Comparison of ENCODE assay signal across 9 mouse cellular contexts in the genomic region with DNA sequence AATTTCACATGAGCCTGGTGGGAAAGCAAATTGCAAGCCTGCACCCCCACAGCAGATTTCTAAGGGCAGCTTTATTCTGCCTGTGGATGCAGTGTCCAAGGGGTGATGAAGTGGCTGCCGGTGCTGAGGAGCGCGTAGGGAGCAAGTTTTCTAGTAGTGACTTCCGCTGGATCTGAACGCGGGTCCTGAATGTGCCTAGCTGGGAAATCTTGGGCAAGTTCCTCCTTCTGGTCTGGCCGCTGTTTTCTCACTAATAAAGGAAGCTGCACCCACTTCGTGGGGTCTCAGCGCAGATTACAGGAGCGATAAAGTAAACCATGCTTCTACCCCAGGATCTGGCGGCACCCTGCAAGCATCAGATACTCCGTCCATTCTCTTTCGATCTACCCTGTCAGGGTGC. TPM values are rescaled to one million over a fixed set of nuclear protein-coding genes. Genes with fewer than 3 reads are reported as not detected.
A peak's percentile ranks its signal among the peaks of the same experiment; 100 is the strongest.
DNase-seq lines count a peak whose midpoint lies in the region; ATAC-seq and TF ChIP-seq lines count a peak whose summit lies in the region.
"Had no signal": no experiment of that assay in that cellular context is flagged by ENCODE, and none has a peak within 500 bp of the region (broad histone marks: within the 10 kb centered on the region; RNA-seq: fewer than 3 reads in every experiment).

No protein-coding gene starts in this region.

- peaks cover 8% of the 10 kb centered on the region; the same call in 1 of the 2 replicates for H3K27me3 ChIP-seq in heart, embryonic 15.5 days
- no peaks in the 10 kb centered on the region for H3K27me3 ChIP-seq in heart, adult 2 months (ENCODE audit: control insufficient read depth, insufficient read depth, low read length)
- H3K27me3 ChIP-seq in embryonic facial prominence, embryonic 11.5 days (ENCODE audit: control insufficient read depth, insufficient read depth, low read length) = no peaks in the 10 kb centered on the region
- no peaks in the 10 kb centered on the region for H3K27me3 ChIP-seq in intestine, embryonic 14.5 days (replicated peaks; ENCODE audit: control insufficient read depth, insufficient read depth, low read length)
- no peaks in the 10 kb centered on the region for H3K27me3 ChIP-seq in midbrain, embryonic 14.5 days (ENCODE audit: control insufficient read depth, insufficient read depth, low read length)

- TF ChIP-seq POLR2A in heart, adult 2 months (IDR thresholded peaks at IDR 0.05; ENCODE audit: insufficient read depth, low read depth, low read length) = no peak

- DNase-seq in heart, adult 2 months = no peak
- DNase-seq in embryonic facial prominence, embryonic 11.5 days (ENCODE audit: low spot score) = no peak
- DNase-seq in intestine, embryonic 14.5 days (ENCODE audit: low spot score) = no peak
- DNase-seq in midbrain, embryonic 14.5 days = no peak
- no peak for DNase-seq in frontal cortex, postnatal 25 days (ENCODE audit: low spot score in 2 of 2)
- no peak for DNase-seq in left cerebral cortex, postnatal 10 days (ENCODE audit: extremely low spot score in 1 of 2, low spot score in 2 of 2)
- DNase-seq in T-cell, adult 2 months (ENCODE audit: low spot score) = no peak

- H3K27ac ChIP-seq in heart, embryonic 15.5 days = no peak overlapping the region
- no peak overlapping the region for H3K27ac ChIP-seq in heart, adult 2 months
- no peak overlapping the region for H3K27ac ChIP-seq in embryonic facial prominence, embryonic 11.5 days (replicated peaks; ENCODE audit: low read depth, low read length)
- H3K27ac ChIP-seq in intestine, embryonic 14.5 days (ENCODE audit: low read depth) = peak overlapping the region; percentile 67; the same call in 1 of the 2 replicates
- H3K27ac ChIP-seq in midbrain, embryonic 14.5 days (replicated peaks; ENCODE audit: low read depth, low read length) = no peak overlapping the region

- ATAC-seq in heart, embryonic 15.5 days (replicated peaks; ENCODE audit: insufficient number of reproducible peaks, insufficient read depth, low FRiP score, low read depth) = no peak
- no peak; the same call in 1 of the 2 replicates for ATAC-seq in embryonic facial prominence, embryonic 11.5 days (replicated peaks; ENCODE audit: insufficient number of reproducible peaks, low FRiP score, low TSS enrichment, low read depth)
- no peak for ATAC-seq in intestine, embryonic 14.5 days (replicated peaks; ENCODE audit: low FRiP score, low TSS enrichment, low read depth)
- ATAC-seq in midbrain, embryonic 14.5 days (ENCODE audit: low FRiP score, low TSS enrichment) = no peak

- no peaks in the 10 kb centered on the region for H3K79me2 ChIP-seq in heart, adult 2 months (replicated peaks; ENCODE audit: control insufficient read depth, insufficient read depth, low read length)

- WGBS in heart, embryonic 15.5 days = 19% methylated on average over 13 of the region's 13 CpGs
- 36% methylated on average over 13 of the region's 13 CpGs for WGBS in heart, adult 2 months
- 19% methylated on average over 13 of the region's 13 CpGs for WGBS in embryonic facial prominence, embryonic 11.5 days
- 8% methylated on average over 13 of the region's 13 CpGs for WGBS in intestine, embryonic 14.5 days
- 18% methylated on average over 13 of the region's 13 CpGs for WGBS in midbrain, embryonic 14.5 days

- peak overlapping the region; percentile 96 for H3K4me2 ChIP-seq in heart, embryonic 15.5 days
- H3K4me2 ChIP-seq in embryonic facial prominence, embryonic 11.5 days (ENCODE audit: low read depth, low read length) = peak overlapping the region; percentile 75
- H3K4me2 ChIP-seq in intestine, embryonic 14.5 days (ENCODE audit: low read length) = peak overlapping the region; percentile 77
- H3K4me2 ChIP-seq in midbrain, embryonic 14.5 days (ENCODE audit: low read length) = peak overlapping the region; percentile 86

- H3K4me3 ChIP-seq in heart, embryonic 15.5 days = peak overlapping the region; percentile 61
- no peak overlapping the region for H3K4me3 ChIP-seq in heart, adult 2 months
- H3K4me3 ChIP-seq in embryonic facial prominence, embryonic 11.5 days (ENCODE audit: low read depth, low read length) = peak overlapping the region; percentile 76
- peak overlapping the region; percentile 66 for H3K4me3 ChIP-seq in intestine, embryonic 14.5 days (ENCODE audit: low read depth, low read length)
- peak overlapping the region; percentile 72 for H3K4me3 ChIP-seq in midbrain, embryonic 14.5 days (replicated peaks; ENCODE audit: low read depth, low read length)

- H3K36me3 ChIP-seq in heart, embryonic 15.5 days = no peaks in the 10 kb centered on the region
- no peaks in the 10 kb centered on the region for H3K36me3 ChIP-seq in heart, adult 2 months (ENCODE audit: control insufficient read depth, insufficient read depth, low read length)
- H3K36me3 ChIP-seq in embryonic facial prominence, embryonic 11.5 days (replicated peaks; ENCODE audit: control insufficient read depth, insufficient read depth, low read depth, low read length) = no peaks in the 10 kb centered on the region
- peaks cover 12% of the 10 kb centered on the region for H3K36me3 ChIP-seq in intestine, embryonic 14.5 days (ENCODE audit: control insufficient read depth, insufficient read depth, low read length)
- H3K36me3 ChIP-seq in midbrain, embryonic 14.5 days (ENCODE audit: control insufficient read depth, insufficient read depth, low read length) = no peaks in the 10 kb centered on the region

- no peak for TF ChIP-seq EP300 in heart, adult 2 months (IDR thresholded peaks at IDR 0.05; ENCODE audit: insufficient read depth, low read depth, low read length)

- H3K4me1 ChIP-seq in heart, embryonic 15.5 days (replicated peaks) = peaks cover 19% of the 10 kb centered on the region
- no peaks in the 10 kb centered on the region for H3K4me1 ChIP-seq in heart, adult 2 months (ENCODE audit: control insufficient read depth, insufficient read depth, low read length)
- H3K4me1 ChIP-seq in embryonic facial prominence, embryonic 11.5 days (ENCODE audit: control insufficient read depth, insufficient read depth, low read length) = peaks cover 14% of the 10 kb centered on the region
- peaks cover 19% of the 10 kb centered on the region for H3K4me1 ChIP-seq in intestine, embryonic 14.5 days (replicated peaks; ENCODE audit: control insufficient read depth, insufficient read depth, low read length)
- H3K4me1 ChIP-seq in midbrain, embryonic 14.5 days (ENCODE audit: control insufficient read depth, insufficient read depth, low read length) = peaks cover 38% of the 10 kb centered on the region

- no peak for TF ChIP-seq CTCF in heart, adult 2 months (IDR thresholded peaks at IDR 0.05)

- no peaks in the 10 kb centered on the region for H3K9me3 ChIP-seq in heart, embryonic 15.5 days (replicated peaks)
- H3K9me3 ChIP-seq in embryonic facial prominence, embryonic 11.5 days (replicated peaks; ENCODE audit: control insufficient read depth, low read length) = no peaks in the 10 kb centered on the region
- H3K9me3 ChIP-seq in intestine, embryonic 14.5 days (ENCODE audit: control insufficient read depth, low read length) = no peaks in the 10 kb centered on the region
- H3K9me3 ChIP-seq in midbrain, embryonic 14.5 days (ENCODE audit: control insufficient read depth, low read length) = no peaks in the 10 kb centered on the region

- intact Hi-C loops in heart, adult 2 months (cut with DNase I) = loop anchor here (5.0 to 10.0 kb wide), 2 partner anchors 136 to 456 kb away; partner anchors contain the start of gene Vangl2
- intact Hi-C loops in left cerebral cortex, postnatal 10 days (cut with DNase I) = no loop called here

- H3K9ac ChIP-seq in heart, embryonic 15.5 days = no peak overlapping the region
- no peak overlapping the region for H3K9ac ChIP-seq in heart, adult 2 months (ENCODE audit: low read depth, low read length)
- no peak overlapping the region; the same call in 1 of the 2 replicates for H3K9ac ChIP-seq in embryonic facial prominence, embryonic 11.5 days (replicated peaks; ENCODE audit: low read length)
- peak overlapping the region; percentile 17 for H3K9ac ChIP-seq in intestine, embryonic 14.5 days (ENCODE audit: low read length)
- peak overlapping the region; percentile 81; the same call in 1 of the 2 replicates for H3K9ac ChIP-seq in midbrain, embryonic 14.5 days (replicated peaks; ENCODE audit: low read length)

RNA-seq across cellular contexts. Expression of gene Igsf9, which starts 0.5 kb away (rescaled TPM):
- 2.9 and 7.7 TPM in 2 replicates for polyA plus RNA-seq in heart, embryonic 15.5 days (2015; fragmentation: Nextera tagmentation; extraction: Ambion mirVana)
- under 1 TPM; 0.36 to 0.47 TPM for total RNA-seq in heart, adult 2 months (2021)
- 2.1 and 3.8 TPM in 2 replicates for polyA plus RNA-seq in heart, adult 2 months (2012; rRNA removed)
- 36.8 and 46.6 TPM in 2 replicates for polyA plus RNA-seq in embryonic facial prominence, embryonic 11.5 days (2014; fragmentation: Nextera tagmentation; extraction: Ambion mirVana)
- polyA plus RNA-seq in intestine, embryonic 14.5 days (2014; fragmentation: Nextera tagmentation; extraction: Ambion mirVana) = 40.9 and 44.3 TPM in 2 replicates
- 49.6 and 52.6 TPM in 2 replicates for polyA plus RNA-seq in midbrain, embryonic 14.5 days (2014; fragmentation: Nextera tagmentation; extraction: Ambion mirVana)
- total RNA-seq in left cerebral cortex, postnatal 10 days (2021) = 10 to 100 TPM; 19.2 to 27.4 TPM
- polyA plus RNA-seq: erythroblast, embryonic 14.5 days had no signal

RNA-seq across cellular contexts. Expression of gene Slamf9, which starts 6.0 kb away (rescaled TPM):
- polyA plus RNA-seq in heart, embryonic 15.5 days (2015; fragmentation: Nextera tagmentation; extraction: Ambion mirVana) = 0.83 and 1.1 TPM in 2 replicates
- total RNA-seq in heart, adult 2 months (2021) = 1 to 10 TPM; 1.2 to 2.3 TPM
- polyA plus RNA-seq in heart, adult 2 months (2012; rRNA removed) = 6.8 and 7.0 TPM in 2 replicates
- 0.48 and 0.53 TPM in 2 replicates for polyA plus RNA-seq in embryonic facial prominence, embryonic 11.5 days (2014; fragmentation: Nextera tagmentation; extraction: Ambion mirVana)
- 1.8 and 2.0 TPM in 2 replicates for polyA plus RNA-seq in intestine, embryonic 14.5 days (2014; fragmentation: Nextera tagmentation; extraction: Ambion mirVana)
- 0.32 TPM in 1 of 2 replicates, not detected in the other for polyA plus RNA-seq in midbrain, embryonic 14.5 days (2014; fragmentation: Nextera tagmentation; extraction: Ambion mirVana)
- total RNA-seq in left cerebral cortex, postnatal 10 days (2021) = under 1 TPM; 0.43 to 0.81 TPM
- polyA plus RNA-seq: erythroblast, embryonic 14.5 days had no signal

RNA-seq across cellular contexts. Expression of gene Tagln2, which starts 18.7 kb away (rescaled TPM):
- polyA plus RNA-seq in heart, embryonic 15.5 days (2015; fragmentation: Nextera tagmentation; extraction: Ambion mirVana) = 276 and 327 TPM in 2 replicates
- total RNA-seq in heart, adult 2 months (2021) = 10 to 100 TPM; 65.5 to 77.8 TPM
- 131 and 152 TPM in 2 replicates for polyA plus RNA-seq in heart, adult 2 months (2012; rRNA removed)
- 56.7 and 61.7 TPM in 2 replicates for polyA plus RNA-seq in embryonic facial prominence, embryonic 11.5 days (2014; fragmentation: Nextera tagmentation; extraction: Ambion mirVana)
- polyA plus RNA-seq in intestine, embryonic 14.5 days (2014; fragmentation: Nextera tagmentation; extraction: Ambion mirVana) = 241 TPM in 2 replicates
- 25.7 and 43.5 TPM in 2 replicates for polyA plus RNA-seq in midbrain, embryonic 14.5 days (2014; fragmentation: Nextera tagmentation; extraction: Ambion mirVana)
- total RNA-seq in left cerebral cortex, postnatal 10 days (2021) = 10 to 100 TPM; 17.0 to 18.6 TPM

RNA-seq across cellular contexts. Expression of gene Cfap45, which starts 39.5 kb away (rescaled TPM):
- 2.3 and 3.3 TPM in 2 replicates for polyA plus RNA-seq in heart, embryonic 15.5 days (2015; fragmentation: Nextera tagmentation; extraction: Ambion mirVana)
- total RNA-seq in heart, adult 2 months (2021) = under 1 TPM; 0.39 to 0.52 TPM
- polyA plus RNA-seq in heart, adult 2 months (2012; rRNA removed) = 0.26 and 0.53 TPM in 2 replicates
- polyA plus RNA-seq in embryonic facial prominence, embryonic 11.5 days (2014; fragmentation: Nextera tagmentation; extraction: Ambion mirVana) = 0.47 and 0.65 TPM in 2 replicates
- 1.1 and 1.9 TPM in 2 replicates for polyA plus RNA-seq in intestine, embryonic 14.5 days (2014; fragmentation: Nextera tagmentation; extraction: Ambion mirVana)
- polyA plus RNA-seq in midbrain, embryonic 14.5 days (2014; fragmentation: Nextera tagmentation; extraction: Ambion mirVana) = 1.9 and 2.2 TPM in 2 replicates
- total RNA-seq in left cerebral cortex, postnatal 10 days (2021) = 1 to 10 TPM; 3.1 to 4.3 TPM

Comparison
In these comparisons a context has a peak if more than half of its experiments do, and no peak if none do; other contexts are left out.
1. H3K9ac ChIP-seq: peak in intestine, embryonic 14.5 days (single experiment) and midbrain, embryonic 14.5 days (single experiment); none in heart, embryonic 15.5 days (single experiment), heart, adult 2 months (single experiment) and embryonic facial prominence, embryonic 11.5 days (single experiment).
2. Peak in every context shown above with its lines, with median percentiles within 50 percentile points of each other: H3K4me2 ChIP-seq.